Mouse (Mus musculus) G1E-ER4 (cell line): ENCODE data around the gene C1ql3. TPM values are rescaled to one million over a fixed set of nuclear protein-coding genes. Genes with fewer than 3 reads are reported as not detected.

Experiments used
- GATA1 ChIP-seq: IDR thresholded peaks from one replicate; pipeline ENCODE4 v1.8.0; 2012; ENCODE audit warnings: low read length, inconsistent platforms
- polyA plus RNA-seq: library from polyadenylated mRNA; stranded (reverse); fragments of >175 nt; gene quantifications from 2 replicates; pipeline ENCODE4 v1.2.3, GENCODE M21; 2012

Gene C1ql3
- polyA plus RNA-seq, 1 experiment = not detected

GRCm38 (mm10) chr2:12978771-12979170, 32.8 kb downstream of the C1ql3 start:
- TF ChIP-seq GATA1 = no peak

GRCm38 (mm10) chr2:12977367-12977766, 34.2 kb downstream of the C1ql3 start:
- no peak for TF ChIP-seq GATA1

- TF ChIP-seq GATA1 = no peak
Measured at GRCm38 (mm10) chr2:12973752-12974151, 37.9 kb downstream of the C1ql3 start.

- no peak for TF ChIP-seq GATA1
Measured at GRCm38 (mm10) chr2:12970049-12970724, 41.4 kb downstream of the C1ql3 start.

- no peak for TF ChIP-seq GATA1
Measured at GRCm38 (mm10) chr2:12956703-12957424, 54.7 kb downstream of the C1ql3 start.

Other genes with a start within 250 kb of the C1ql3 start
- 2.5 TPM in 2 replicates for gene Pter, start 87.8 kb downstream of the C1ql3 start, polyA plus RNA-seq